Mouse (Mus musculus): ENCODE measurements around the gene Nav2. TPM values are rescaled to one million over a fixed set of nuclear protein-coding genes. Genes with fewer than 3 reads are reported as not detected.

Nav2 gene
- polyA plus RNA-seq, 1 experiment from 2014 or later: 5.8 TPM

GRCm38 (mm10) chr7:49104793-49105192, 196.3 kb downstream of the Nav2 start:
- no peaks in the 10 kb centered on the region for H3K27me3 ChIP-seq (replicated peaks; ENCODE audit: control insufficient read depth, insufficient read depth, low read length)
- no peak overlapping the region for H3K9ac ChIP-seq (ENCODE audit: low read depth, low read length)
- ATAC-seq: no peak
- no peaks in the 10 kb centered on the region for H3K36me3 ChIP-seq (ENCODE audit: control insufficient read depth, insufficient read depth)
- no peaks in the 10 kb centered on the region for H3K4me1 ChIP-seq (replicated peaks; ENCODE audit: control insufficient read depth, insufficient read depth, low read length)
- 95% methylated on average over 1 of the region's 1 CpGs for WGBS
- no peak overlapping the region for H3K4me3 ChIP-seq (ENCODE audit: low read depth, low read length)
- H3K9me3 ChIP-seq (ENCODE audit: control insufficient read depth): no peaks in the 10 kb centered on the region
- no peak overlapping the region for H3K4me2 ChIP-seq (replicated peaks; ENCODE audit: low read depth)
- H3K27ac ChIP-seq (ENCODE audit: low read depth, low read length): no peak overlapping the region
- no peak for TF ChIP-seq CTCF (IDR thresholded peaks at IDR 0.05; ENCODE audit: low read depth)

GRCm38 (mm10) chr7:49105501-49105900, 197.0 kb downstream of the Nav2 start:
- H3K4me2 ChIP-seq (replicated peaks; ENCODE audit: low read depth): no peak overlapping the region
- H3K27me3 ChIP-seq (replicated peaks; ENCODE audit: control insufficient read depth, insufficient read depth, low read length): no peaks in the 10 kb centered on the region
- no peak for ATAC-seq
- no peaks in the 10 kb centered on the region for H3K9me3 ChIP-seq (ENCODE audit: control insufficient read depth)
- H3K36me3 ChIP-seq (ENCODE audit: control insufficient read depth, insufficient read depth): no peaks in the 10 kb centered on the region
- no peak overlapping the region for H3K9ac ChIP-seq (ENCODE audit: low read depth, low read length)
- TF ChIP-seq CTCF (IDR thresholded peaks at IDR 0.05; ENCODE audit: low read depth): no peak
- 77% methylated on average over 2 of the region's 2 CpGs for WGBS
- no peak overlapping the region for H3K27ac ChIP-seq (ENCODE audit: low read depth, low read length)
- no peaks in the 10 kb centered on the region for H3K4me1 ChIP-seq (replicated peaks; ENCODE audit: control insufficient read depth, insufficient read depth, low read length)
- no peak overlapping the region for H3K4me3 ChIP-seq (ENCODE audit: low read depth, low read length)

DNA sequence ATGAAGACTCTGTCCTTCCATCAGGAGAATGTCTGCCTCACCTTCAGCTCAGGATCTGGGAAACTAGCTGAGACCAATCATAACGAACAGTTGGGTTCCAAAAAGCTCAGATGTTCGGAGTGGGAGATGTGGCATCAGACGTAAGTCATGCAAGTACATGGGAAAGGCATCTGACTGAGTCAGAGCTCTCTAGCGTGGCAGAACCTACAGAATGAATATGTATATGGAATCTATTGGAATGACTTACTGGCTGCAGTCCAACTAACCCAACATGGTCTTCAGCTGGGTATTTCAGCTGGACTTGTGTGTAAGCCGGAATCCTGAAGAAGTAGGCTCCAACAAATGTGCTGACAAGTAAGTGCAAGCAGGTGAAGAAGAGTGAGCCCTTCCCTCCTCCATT, 199.6 kb downstream of the Nav2 start:
- H3K27ac ChIP-seq (ENCODE audit: low read depth, low read length): no peak overlapping the region
- TF ChIP-seq CTCF (IDR thresholded peaks at IDR 0.05; ENCODE audit: low read depth): no peak
- H3K4me2 ChIP-seq (replicated peaks; ENCODE audit: low read depth): no peak overlapping the region
- WGBS: 80% methylated on average over 5 of the region's 5 CpGs
- H3K4me3 ChIP-seq (ENCODE audit: low read depth, low read length): no peak overlapping the region
- no peak for ATAC-seq
- H3K4me1 ChIP-seq (replicated peaks; ENCODE audit: control insufficient read depth, insufficient read depth, low read length): no peaks in the 10 kb centered on the region
- H3K36me3 ChIP-seq (ENCODE audit: control insufficient read depth, insufficient read depth): no peaks in the 10 kb centered on the region
- no peak overlapping the region for H3K9ac ChIP-seq (ENCODE audit: low read depth, low read length)
- H3K9me3 ChIP-seq (ENCODE audit: control insufficient read depth): no peaks in the 10 kb centered on the region
- H3K27me3 ChIP-seq (replicated peaks; ENCODE audit: control insufficient read depth, insufficient read depth, low read length): no peaks in the 10 kb centered on the region

GRCm38 (mm10) chr7:49119016-49119415, 210.5 kb downstream of the Nav2 start:
- H3K4me3 ChIP-seq (ENCODE audit: low read depth, low read length): no peak overlapping the region
- no peaks in the 10 kb centered on the region for H3K4me1 ChIP-seq (replicated peaks; ENCODE audit: control insufficient read depth, insufficient read depth, low read length)
- H3K27ac ChIP-seq (ENCODE audit: low read depth, low read length): no peak overlapping the region
- peaks cover 7% of the 10 kb centered on the region; the same call in 1 of the 2 replicates for H3K27me3 ChIP-seq (replicated peaks; ENCODE audit: control insufficient read depth, insufficient read depth, low read length)
- 62% methylated on average over 8 of the region's 8 CpGs for WGBS
- TF ChIP-seq CTCF (IDR thresholded peaks at IDR 0.05; ENCODE audit: low read depth): no peak
- no peak overlapping the region for H3K4me2 ChIP-seq (replicated peaks; ENCODE audit: low read depth)
- H3K9ac ChIP-seq (ENCODE audit: low read depth, low read length): no peak overlapping the region
- H3K36me3 ChIP-seq (ENCODE audit: control insufficient read depth, insufficient read depth): no peaks in the 10 kb centered on the region
- no peaks in the 10 kb centered on the region for H3K9me3 ChIP-seq (ENCODE audit: control insufficient read depth)
- no peak for ATAC-seq

- H3K4me1 ChIP-seq (replicated peaks; ENCODE audit: control insufficient read depth, insufficient read depth, low read length): no peaks in the 10 kb centered on the region
- no peak overlapping the region for H3K4me3 ChIP-seq (ENCODE audit: low read depth, low read length)
- no peaks in the 10 kb centered on the region for H3K36me3 ChIP-seq (ENCODE audit: control insufficient read depth, insufficient read depth)
- no peak overlapping the region for H3K27ac ChIP-seq (ENCODE audit: low read depth, low read length)
- peaks cover 7% of the 10 kb centered on the region; the same call in 1 of the 2 replicates for H3K27me3 ChIP-seq (replicated peaks; ENCODE audit: control insufficient read depth, insufficient read depth, low read length)
- 40% methylated on average over 20 of the region's 20 CpGs for WGBS
- no peak for ATAC-seq
- no peaks in the 10 kb centered on the region for H3K9me3 ChIP-seq (ENCODE audit: control insufficient read depth)
- no peak for TF ChIP-seq CTCF (IDR thresholded peaks at IDR 0.05; ENCODE audit: low read depth)
- peak overlapping the region; percentile 37 for H3K4me2 ChIP-seq (replicated peaks; ENCODE audit: low read depth)
- no peak overlapping the region for H3K9ac ChIP-seq (ENCODE audit: low read depth, low read length)
Observed at GRCm38 (mm10) chr7:49119794-49120487, 211.4 kb downstream of the Nav2 start.

DNA sequence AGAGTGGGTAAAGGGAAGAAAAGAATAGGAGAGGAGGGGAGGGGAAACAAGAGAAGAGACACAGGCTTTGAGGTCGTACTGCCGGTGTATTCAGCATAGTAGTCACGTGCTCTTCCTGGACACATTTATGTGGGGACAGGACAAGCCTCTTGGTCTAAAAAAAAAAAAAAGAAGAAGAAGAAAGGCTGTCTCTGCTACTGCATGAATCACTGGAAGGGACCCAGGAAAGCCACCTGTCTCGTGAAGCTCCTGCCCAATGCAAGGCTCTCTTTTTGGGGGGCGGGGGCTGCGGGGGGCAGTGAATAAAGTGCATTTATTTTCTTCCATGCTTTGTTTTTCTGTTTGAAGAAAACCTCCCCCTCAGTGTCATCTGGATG, 212.0 kb downstream of the Nav2 start:
- TF ChIP-seq CTCF (IDR thresholded peaks at IDR 0.05; ENCODE audit: low read depth): no peak
- Histone ChIP-seq H3K4me2 (replicated peaks; ENCODE audit: low read depth) (peak overlapping the region; percentile 37), H3K4me3 (ENCODE audit: low read depth, low read length) (no peak overlapping the region), H3K27me3 (replicated peaks; ENCODE audit: control insufficient read depth, insufficient read depth, low read length) (peaks cover 7% of the 10 kb centered on the region; the same call in 1 of the 2 replicates), H3K27ac (ENCODE audit: low read depth, low read length) (no peak overlapping the region), H3K9me3 (ENCODE audit: control insufficient read depth) (no peaks in the 10 kb centered on the region), H3K4me1 (replicated peaks; ENCODE audit: control insufficient read depth, insufficient read depth, low read length) (no peaks in the 10 kb centered on the region), H3K9ac (ENCODE audit: low read depth, low read length) (no peak overlapping the region), H3K36me3 (ENCODE audit: control insufficient read depth, insufficient read depth) (no peaks in the 10 kb centered on the region)
- WGBS: 42% methylated on average over 6 of the region's 6 CpGs
- ATAC-seq: no peak

Data from intestine, postnatal 0 days (tissue).